Mouse (Mus musculus): ENCODE data around the gene Gkn1. TPM values are rescaled to one million over a fixed set of nuclear protein-coding genes. Genes with fewer than 3 reads are reported as not detected.

Gene Gkn1
- total RNA-seq, 1 experiment from 2014 or later = not detected

DNA sequence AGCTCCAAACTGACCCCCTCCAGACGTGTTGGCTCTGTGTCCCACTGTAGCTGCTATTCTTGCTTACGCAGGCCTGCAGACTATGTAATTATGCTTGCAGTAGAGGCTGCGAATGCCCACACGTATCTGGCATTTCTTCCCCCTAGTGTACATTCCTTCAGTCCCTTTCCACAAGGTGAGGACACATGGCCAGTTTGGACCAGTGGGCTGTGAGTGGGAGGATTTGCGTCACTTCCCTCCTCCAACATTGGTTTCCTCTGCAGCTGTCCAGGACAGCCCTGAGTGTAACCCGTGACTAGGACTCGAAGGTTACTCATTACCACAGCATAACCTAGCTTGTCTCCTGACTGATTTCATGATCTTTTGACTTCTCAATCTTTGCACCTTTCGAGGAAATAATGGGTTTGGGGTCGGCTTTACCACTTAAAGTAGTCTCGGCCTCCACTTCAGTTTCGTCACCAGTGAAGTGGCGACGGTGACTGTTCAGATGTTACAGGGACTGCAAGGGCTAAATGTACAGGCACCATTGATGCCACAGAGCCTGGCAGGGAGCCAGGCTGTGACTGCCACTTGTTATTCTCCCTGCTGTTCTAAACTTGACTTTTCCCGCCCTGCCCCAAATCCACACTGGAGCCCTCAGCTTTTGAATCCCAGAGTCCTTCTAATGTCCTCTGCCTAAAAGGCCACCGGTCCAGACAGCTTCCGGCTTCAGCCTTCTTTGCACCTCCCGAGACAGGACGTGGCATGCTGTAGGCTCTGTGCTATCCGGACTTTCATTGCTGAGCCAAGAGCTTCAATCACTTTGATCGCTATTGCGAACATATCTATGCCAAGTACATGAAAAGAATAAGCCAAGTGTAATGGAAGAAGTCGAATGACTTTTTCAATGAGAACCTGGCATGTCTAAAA lies 22.2 kb downstream of the Gkn1 start:
- ATAC-seq (replicated peaks; ENCODE audit: insufficient number of reproducible peaks, low FRiP score, low TSS enrichment, poor library complexity, severe bottlenecking) = no peak

DNA sequence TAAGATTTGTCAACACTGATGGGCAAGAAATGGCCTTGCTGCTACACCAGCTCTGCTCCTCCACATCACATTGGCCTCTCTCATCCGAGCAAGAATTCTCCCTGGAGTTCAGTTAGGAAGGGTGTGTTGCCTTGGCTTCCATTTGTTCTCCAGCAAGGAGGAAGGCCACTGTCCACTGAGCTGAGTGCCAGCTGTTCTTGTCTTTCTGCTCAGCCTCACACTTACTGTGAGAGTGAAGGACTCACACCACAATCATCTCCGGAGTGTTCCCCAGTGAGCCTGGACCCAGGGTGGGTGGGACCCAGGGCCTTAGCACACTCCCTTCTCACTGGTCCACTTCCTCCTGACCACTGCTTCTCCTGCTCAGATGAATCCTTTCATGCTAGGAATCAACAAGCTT lies 23.8 kb downstream of the Gkn1 start:
- ATAC-seq (replicated peaks; ENCODE audit: insufficient number of reproducible peaks, low FRiP score, low TSS enrichment, poor library complexity, severe bottlenecking) = no peak

DNA sequence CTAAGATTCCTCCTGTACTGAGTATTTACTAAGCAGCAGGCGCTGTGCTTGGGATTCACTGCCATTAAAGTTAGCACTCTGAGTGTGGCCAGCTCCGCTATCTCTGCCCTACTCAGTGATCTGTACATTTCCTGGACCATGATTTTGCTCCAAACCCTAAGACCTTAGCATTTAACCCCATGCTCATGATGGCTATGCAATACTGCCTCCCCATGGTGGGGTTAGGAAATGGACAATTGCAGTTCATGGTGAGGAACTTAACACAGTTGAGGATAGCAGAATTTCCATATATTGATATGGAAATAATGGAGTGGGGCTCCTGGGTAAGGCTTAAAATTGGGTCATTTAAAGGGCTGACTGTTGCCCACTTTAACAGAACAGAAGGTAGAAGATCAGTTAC lies 27.4 kb downstream of the Gkn1 start:
- ATAC-seq (replicated peaks; ENCODE audit: insufficient number of reproducible peaks, low FRiP score, low TSS enrichment, poor library complexity, severe bottlenecking) = no peak

DNA sequence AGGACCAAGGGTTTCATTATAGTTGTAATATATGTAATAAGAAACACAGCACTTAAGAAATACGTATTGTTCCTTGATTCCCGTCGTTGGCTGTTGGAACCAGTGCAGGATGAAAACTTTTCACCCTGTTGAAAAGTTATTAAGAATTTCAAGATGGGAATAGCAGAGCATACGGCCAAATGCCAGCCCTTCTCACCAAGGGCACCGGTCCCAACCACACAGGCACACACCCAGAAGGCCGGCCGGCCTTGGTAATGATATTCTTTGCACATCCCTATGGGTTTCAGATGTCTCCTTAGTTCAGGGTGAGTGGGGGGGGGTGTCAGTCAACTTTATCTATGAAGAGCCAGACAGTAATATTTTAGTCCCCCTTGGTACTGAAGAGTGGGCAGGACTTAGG lies 32.1 kb downstream of the Gkn1 start:
- no peak for ATAC-seq (replicated peaks; ENCODE audit: insufficient number of reproducible peaks, low FRiP score, low TSS enrichment, poor library complexity, severe bottlenecking)

DNA sequence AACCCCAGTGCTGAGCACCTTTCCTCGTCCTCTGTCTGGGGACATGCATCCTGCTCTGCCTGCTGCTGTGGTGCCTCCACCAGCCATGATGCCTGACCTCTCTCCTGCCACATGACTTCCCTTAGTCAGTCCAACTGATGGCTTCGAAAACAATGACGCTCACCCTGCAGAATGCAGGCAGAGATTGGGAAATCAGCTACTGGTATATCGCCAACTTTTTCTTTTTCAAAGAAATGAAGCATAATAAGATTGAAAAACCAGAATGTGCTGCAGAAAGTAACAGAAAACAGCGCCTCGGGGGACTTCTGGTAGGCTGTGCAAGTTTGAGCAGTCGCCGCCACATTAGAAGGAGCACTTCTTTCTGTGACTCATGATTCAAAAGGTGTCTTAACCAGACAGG lies 33.8 kb downstream of the Gkn1 start:
- no peak for ATAC-seq (replicated peaks; ENCODE audit: insufficient number of reproducible peaks, low FRiP score, low TSS enrichment, poor library complexity, severe bottlenecking)

DNA sequence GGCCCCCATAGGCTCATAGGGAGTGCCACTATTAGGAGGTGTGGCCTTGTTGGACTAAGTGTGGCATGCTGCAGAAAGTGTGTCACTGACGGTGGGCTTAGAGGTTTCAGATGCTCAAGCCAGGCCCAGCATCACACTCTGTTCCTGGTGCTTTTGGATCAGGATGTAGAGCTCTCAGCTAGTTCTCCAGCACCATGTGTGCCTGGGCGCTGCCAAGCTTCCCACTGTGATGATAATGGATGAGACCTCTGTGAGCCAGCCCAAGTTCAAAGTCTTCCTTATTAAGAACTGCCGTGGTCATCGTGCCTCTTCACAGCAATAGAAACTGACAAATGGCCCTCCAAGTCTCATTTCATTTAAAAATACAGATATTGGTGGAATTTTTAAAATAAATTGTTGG lies 38.0 kb downstream of the Gkn1 start:
- no peak for ATAC-seq (replicated peaks; ENCODE audit: insufficient number of reproducible peaks, low FRiP score, low TSS enrichment, poor library complexity, severe bottlenecking)

DNA sequence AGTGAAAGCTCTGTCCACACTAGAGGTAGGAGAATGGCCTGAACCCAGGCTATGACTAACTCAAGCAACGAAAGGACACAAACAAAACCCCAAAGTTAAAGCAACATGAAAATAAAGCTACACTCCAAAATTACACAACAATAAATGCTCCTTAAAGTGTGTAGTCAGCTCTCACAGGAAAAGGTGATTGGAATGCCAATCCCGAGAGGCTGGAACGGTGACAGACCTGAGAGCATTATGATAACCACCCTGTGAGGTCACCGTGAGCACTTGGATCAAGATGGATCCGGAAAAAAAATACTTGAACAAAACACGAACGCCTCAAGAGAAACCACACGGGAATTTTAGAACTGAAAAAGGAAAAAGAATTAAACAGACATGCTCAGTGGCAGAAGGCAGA lies 46.3 kb downstream of the Gkn1 start:
- no peak for ATAC-seq (replicated peaks; ENCODE audit: insufficient number of reproducible peaks, low FRiP score, low TSS enrichment, poor library complexity, severe bottlenecking)

DNA sequence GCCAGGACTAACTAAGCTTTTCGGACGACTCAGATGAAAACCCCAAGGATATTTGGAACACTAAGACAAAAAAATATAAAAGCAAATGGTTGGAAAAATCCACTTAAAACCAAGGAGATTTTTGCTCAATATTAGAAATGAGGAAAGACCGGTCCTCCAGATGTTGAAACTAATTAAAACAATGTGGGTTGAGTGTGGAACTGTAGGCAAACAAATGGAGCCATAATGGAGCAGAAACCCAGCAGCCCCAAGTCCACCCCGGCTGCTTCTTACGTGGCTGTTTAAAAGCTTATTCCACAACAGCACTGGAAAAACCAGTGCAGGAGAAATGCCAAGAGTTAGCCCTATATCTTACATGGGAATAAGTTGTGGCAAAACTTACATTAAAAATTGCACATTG lies 48.0 kb downstream of the Gkn1 start:
- no peak for ATAC-seq (replicated peaks; ENCODE audit: insufficient number of reproducible peaks, low FRiP score, low TSS enrichment, poor library complexity, severe bottlenecking)

DNA sequence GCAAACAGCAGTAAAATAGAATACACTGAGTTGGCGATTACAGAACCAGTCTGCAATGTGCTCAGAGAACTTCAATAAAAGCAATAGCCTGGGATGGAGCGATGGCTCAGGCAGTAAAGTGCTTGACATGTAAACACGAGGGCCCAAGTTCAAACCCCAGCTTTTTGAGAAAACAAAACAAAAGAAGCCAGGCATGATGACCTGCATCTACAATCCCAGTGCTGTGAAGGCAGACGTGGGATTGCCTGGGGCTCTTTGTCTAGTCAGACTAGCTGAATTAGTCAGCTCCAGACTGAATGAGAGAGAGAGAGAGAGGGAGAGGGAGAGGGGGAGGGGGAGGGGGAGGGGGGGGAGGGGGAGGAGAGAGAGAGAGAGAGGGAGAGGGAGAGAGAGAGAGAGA lies 48.8 kb downstream of the Gkn1 start:
- no peak for ATAC-seq (replicated peaks; ENCODE audit: insufficient number of reproducible peaks, low FRiP score, low TSS enrichment, poor library complexity, severe bottlenecking)

Other genes with a start within 250 kb of the Gkn1 start
- 0.48 to 1.1 TPM (median 0.53 TPM) in 3 replicates for gene D6Ertd527e, start 246.2 kb downstream of the Gkn1 start, total RNA-seq (2017)
- gene Antxr1, start 15.1 kb downstream of the Gkn1 start, total RNA-seq (2017) = 0.43 TPM in 1 of 3 replicates, not detected in the others
- gene Gkn2, start 22.4 kb upstream of the Gkn1 start, total RNA-seq (2017) = not detected in 3 replicates
- not detected in 3 replicates for gene Gkn3, start 38.0 kb upstream of the Gkn1 start, total RNA-seq (2017)
- not detected in 3 replicates for gene Bmp10, start 78.1 kb upstream of the Gkn1 start, total RNA-seq (2017)
- gene Arhgap25, start 182.3 kb upstream of the Gkn1 start, total RNA-seq (2017) = 138 to 220 TPM (median 146 TPM) in 3 replicates
- gene Prokr1, start 239.8 kb upstream of the Gkn1 start, total RNA-seq (2017) = 0.67 to 2.8 TPM (median 1.9 TPM) in 3 replicates

Measured in monocyte, adult 5-6 weeks (primary cell).